Mouse (Mus musculus): Measurements from ENCODE around the gene Gm12184.

GRCm38 (mm10) chr11:48809434-48809830, 17.0 kb downstream of the Gm12184 start:
- TF ChIP-seq TCF12 (IDR thresholded peaks at IDR 0.05; ENCODE audit: insufficient read depth, poor library complexity, severe bottlenecking), result no peak
- TF ChIP-seq MYOD1 (IDR thresholded peaks at IDR 0.05; ENCODE audit: control insufficient read depth in 1 of 3, insufficient read length in 2 of 3, low read depth in 2 of 3), result no peak
- no peak for TF ChIP-seq CEBPB (IDR thresholded peaks at IDR 0.05; ENCODE audit: insufficient read depth, poor library complexity, severe bottlenecking)

Measured in myocyte (in vitro differentiated cells).